Mouse (Mus musculus): Measurements from ENCODE around the gene Supt6. TPM values are rescaled to one million over a fixed set of nuclear protein-coding genes. Genes with fewer than 3 reads are reported as not detected.

Supt6 gene
- total RNA-seq, 2 experiments from 2014 or later, result 27.8 to 32.3 TPM

DNA sequence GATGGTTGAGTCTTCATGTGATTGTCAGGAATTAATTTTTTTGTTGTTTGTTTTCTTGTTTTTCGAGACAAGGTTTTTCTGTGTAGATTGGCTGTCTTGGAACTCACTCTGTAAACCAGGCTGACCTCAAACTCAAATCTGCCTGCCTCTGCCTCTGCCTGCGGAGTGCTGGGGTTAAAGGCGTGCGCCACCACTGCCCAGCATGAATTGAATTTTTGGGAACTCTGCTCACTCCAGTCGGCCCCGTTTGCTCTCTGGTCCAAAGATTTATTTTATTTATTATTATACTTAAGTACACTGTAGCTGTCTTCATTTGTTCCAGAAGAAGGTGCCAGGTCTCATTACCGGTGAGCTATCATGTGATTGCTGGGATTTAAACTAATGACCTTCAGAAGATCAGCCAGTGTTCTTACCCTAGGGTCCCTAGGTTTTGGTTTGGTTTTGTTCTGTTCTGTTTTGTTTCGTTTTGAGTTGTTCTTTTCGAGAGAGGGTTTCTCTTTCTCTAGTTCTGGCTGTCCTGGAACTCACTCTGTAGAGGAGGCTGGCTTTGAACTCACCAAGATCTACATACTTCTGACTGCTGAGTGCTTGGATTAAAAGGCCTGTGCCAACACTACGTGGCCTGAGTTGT is 61.8 kb downstream of the Supt6 start:
- no peak for DNase-seq (ENCODE audit: low spot score)

DNA sequence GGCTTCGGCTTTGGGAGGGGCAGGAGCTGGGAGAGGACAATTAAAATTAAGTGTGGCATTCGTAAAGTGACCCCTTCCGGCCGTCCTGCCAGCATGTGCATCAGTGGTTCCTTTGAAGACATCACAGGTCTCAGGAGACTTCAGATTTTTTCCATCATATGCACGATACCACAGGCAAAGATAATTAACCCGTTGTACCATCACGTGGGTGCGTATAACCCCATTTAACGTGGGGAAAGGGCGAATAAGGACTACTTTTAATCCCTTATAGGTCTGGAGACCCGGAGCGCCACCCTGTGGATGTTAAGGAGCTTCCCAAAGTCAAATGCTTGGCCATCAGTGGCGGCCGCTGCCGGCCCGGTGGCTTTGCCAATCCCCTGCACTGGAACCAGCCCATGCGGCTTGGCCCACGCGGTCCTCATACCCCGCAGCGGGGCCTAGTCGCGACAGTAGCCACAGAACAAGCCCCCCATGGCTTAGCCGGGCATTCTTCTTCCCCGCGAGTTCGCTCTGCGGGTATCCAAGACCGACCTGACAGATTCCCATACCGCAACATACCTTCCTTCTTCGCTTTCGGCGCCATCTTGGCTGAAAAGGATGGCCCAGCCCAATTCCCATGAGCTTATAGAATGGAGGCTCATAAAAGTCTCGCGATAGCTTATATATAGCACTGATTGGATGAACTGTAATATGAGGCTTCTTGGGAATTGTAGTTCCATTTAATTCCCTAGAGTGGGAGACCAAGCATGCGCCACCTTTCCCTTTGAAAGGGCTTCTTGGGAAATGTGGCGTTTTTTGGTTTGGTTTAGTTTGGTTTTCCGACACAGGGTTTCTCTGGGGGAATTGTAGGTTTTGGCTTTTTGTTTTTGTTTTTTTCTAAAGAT is 62.6 kb downstream of the Supt6 start, which contains the start of gene Rpl23a:
Gene Rpl23a (minus strand): TSS at position 624 of the 884 bp plus-strand sequence.
- peak; percentile 82 for DNase-seq (ENCODE audit: low spot score)

- no peak for DNase-seq (ENCODE audit: low spot score)
Measured at GRCm38 (mm10) chr11:78182450-78182849, 63.3 kb downstream of the Supt6 start.

DNA sequence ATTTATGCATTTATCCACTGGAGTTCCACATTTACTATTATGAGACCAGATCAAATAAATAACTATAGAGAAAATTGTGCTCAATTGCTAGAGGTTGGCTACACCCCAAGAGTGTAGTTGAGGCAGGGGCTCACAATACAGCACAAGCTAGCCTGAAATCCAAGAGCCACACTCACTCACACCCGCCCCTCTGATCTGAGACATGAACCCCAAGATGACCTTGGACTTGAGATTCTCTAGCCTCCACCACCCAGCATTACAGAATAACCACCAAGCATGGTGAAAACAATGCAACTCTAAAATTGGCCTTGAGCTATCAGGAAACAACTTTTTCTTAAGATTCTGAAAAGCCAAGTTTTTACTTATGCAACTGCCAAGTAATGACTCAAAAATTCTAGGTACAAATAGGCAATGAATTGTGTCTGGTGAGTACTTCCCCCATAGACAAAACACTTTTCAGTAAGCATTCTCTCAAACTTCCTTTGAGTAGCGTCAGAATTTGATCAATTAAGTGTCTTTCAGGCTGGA is 63.9 kb downstream of the Supt6 start:
- no peak for DNase-seq (ENCODE audit: low spot score)

- no peak for DNase-seq (ENCODE audit: low spot score)
Measured at GRCm38 (mm10) chr11:78180081-78180761, 65.6 kb downstream of the Supt6 start.

DNA sequence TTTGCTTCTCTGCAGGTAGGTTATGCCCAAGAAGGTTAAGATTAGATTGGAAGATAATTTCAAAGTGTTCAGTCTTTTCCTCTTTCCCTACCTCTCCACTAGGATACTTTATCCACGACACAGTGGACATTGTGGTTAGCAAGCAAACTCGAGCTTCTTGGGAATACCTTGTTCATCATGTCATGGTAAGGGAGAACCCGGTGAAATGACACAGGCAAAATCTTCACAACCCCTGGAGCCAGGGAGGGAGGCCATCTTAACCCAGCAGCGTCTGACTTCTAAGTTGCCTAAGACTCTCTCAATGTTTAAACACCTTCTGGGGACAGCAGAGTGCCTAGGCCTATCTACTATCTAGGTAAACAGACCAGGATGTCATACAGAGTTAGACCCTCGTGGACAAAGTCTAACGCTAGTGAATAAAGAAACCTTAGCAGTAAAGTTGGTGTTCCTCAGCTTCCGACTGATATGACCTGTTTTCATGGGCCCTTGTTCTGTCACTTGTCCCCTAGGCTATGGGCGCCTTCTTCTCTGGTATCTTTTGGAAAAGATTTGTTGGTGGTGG is 66.3 kb downstream of the Supt6 start:
- no peak for DNase-seq (ENCODE audit: low spot score)

- DNase-seq (ENCODE audit: low spot score), result no peak
Measured at GRCm38 (mm10) chr11:78178859-78179437, 66.8 kb downstream of the Supt6 start.

DNA sequence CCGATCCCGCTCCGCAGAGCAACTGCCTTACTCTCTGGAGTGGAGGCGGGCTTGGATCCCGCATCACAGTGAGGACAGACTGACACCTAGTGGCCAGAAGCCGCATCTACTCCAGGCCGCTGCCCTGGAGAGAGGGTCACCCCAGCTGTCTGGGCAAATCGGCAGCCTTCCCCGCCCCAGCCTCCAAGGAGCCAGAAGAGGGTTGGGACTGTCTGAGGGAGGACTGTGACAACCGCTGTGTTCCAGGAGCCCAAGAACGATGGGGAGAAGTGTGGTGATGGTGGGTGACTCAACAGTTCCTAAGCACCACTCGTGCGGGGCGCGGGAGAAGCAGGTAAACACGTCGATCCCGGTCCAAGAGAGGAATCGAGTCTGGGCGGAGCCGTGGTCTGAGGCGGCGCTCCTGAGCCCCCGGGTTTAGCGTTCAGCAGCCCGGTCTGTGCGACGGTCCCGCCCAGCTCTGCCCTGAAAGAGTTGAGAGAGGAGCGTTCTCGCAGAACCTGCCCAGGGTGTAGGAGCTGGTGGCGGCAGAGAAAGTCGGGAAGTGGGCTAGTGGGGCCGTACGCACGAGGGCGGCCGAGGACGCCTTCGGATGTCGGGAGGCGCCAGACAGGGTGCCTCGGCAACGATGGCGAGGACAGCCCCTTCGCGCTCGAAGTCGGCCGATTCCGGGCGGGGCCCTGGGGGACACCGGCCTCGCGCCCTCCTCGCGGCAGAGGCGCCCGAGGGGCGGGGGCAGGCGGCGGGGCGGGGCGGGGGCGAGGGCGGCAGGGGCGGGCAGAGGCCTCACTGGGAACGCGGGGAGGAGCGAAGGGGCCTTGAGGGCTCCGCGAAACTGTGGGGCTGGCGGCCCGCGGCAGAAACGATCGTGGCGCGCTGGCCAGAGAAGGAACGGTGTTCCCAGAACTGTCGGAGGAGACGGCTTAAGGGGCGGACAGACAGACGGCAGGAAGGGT is 67.6 kb downstream of the Supt6 start:
- peak; percentile 97 for DNase-seq (ENCODE audit: low spot score)

DNA sequence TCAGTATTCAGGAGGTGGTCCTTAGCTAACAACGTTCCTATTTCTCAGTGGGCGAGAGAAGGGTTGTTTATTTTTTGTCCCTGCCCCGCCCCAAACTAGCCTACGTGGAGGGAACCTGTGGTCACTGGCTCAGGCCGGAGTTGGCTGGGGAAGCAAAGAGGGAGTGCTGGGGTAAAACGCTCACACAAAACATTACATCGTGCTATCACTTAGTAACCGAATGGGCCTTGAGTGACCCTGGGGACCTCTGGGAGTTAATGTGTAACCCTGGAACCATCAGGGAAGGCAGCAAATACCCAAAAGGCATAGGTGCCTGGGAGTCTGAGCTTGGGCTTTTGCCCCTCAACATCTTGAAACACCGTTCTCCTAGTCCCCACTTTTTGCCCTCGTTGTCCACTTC is 68.3 kb downstream of the Supt6 start:
- no peak for DNase-seq (ENCODE audit: low spot score)

DNA sequence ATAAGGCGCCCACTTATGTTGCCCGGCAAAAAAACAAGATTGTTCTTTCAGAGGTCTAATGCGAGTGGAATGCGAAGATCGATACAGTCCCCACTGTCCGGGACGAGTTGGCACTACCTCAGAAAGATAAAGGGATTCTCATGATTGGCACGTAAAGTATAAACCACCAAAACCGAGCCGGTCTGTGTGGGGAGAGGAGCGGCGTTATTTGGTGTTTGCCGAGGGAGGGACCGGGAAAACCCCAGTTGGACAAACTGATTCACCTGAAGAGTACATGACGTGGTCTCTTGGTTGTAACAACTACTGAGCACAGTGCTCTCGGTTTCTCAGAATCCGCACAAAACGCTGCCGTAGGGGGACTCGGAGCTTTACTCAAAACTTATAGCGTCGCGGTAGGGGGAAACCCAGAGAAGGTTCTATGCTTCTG is 68.9 kb downstream of the Supt6 start:
- DNase-seq (ENCODE audit: low spot score), result no peak

DNA sequence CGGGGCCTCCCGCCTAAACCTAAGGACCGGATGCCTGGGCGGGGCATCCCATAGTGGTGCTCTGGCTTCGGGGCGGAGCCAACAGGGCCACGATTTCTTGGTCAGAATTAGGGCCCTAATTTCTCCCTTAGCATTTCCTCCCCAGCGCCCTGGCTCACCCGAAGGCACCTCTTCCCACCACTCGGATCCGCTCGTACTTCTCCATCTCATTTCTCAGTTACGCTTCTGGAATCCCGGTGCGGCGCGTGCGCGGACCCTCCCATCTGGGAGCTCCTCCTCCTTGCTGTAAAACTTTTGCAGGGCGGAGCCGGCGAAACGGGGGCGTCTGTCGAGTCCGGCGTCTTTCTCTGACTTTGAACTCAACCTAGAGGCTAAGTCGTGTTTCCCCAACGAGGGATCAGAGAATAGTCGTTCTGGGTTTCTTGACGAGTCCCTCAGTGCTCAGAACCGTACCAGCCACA is 69.4 kb downstream of the Supt6 start, which contains the start of the genes Nek8 and Tlcd1:
Gene Nek8 (minus strand): TSS at position 274 of the 461 bp plus-strand sequence.
Gene Tlcd1 (plus strand): TSS at position 310 of the 461 bp plus-strand sequence.
- peak; percentile 90 for DNase-seq (ENCODE audit: low spot score)

- no peak for DNase-seq (ENCODE audit: low spot score)
Measured at GRCm38 (mm10) chr11:78175771-78176401, 69.9 kb downstream of the Supt6 start.

DNA sequence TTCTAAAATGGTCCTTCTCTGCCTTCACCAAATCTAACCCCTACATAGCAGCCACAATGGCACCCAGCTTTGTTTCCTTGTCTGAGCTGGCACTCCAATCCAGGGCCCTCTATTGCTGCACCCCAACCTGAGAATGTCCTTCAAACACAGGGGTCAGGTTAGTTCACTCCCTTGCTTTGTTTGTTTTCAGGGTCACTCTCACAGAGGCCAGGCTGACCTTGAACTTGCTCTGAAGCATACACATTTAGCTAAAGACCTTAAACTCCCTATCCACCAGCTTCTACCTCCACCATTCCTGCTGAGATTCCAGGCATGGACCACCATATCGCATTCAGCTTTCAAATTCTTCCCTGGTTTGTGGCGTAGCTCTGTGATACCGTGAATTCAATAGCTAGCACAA is 71.3 kb downstream of the Supt6 start:
- no peak for DNase-seq (ENCODE audit: low spot score)

- DNase-seq (ENCODE audit: low spot score), result no peak
Measured at GRCm38 (mm10) chr11:78172748-78173383, 72.9 kb downstream of the Supt6 start.

GRCm38 (mm10) chr11:78172034-78172747 is 73.6 kb downstream of the Supt6 start:
- DNase-seq (ENCODE audit: low spot score), result no peak

GRCm38 (mm10) chr11:78171328-78171727 is 74.5 kb downstream of the Supt6 start:
- no peak for DNase-seq (ENCODE audit: low spot score)

DNA sequence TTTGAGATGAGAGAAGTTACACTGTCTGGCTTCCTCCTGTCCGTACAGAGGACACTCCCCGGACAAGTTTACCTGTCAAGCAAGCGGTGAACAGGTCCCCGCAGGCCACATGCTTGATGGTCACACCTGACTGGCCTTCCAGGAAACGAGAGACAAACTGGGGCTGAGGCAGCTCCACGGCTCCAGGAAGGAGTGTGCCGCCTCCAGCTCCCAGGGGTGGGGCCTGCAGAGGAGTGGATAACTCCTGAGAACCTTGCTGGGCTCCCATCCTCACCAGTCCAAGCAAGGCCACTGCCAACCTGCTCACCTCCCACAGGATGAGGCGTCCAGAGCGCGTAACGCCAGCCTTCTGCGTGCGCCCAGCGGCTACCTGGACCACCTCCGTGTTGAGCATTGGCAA is 75.5 kb downstream of the Supt6 start:
- DNase-seq (ENCODE audit: low spot score), result no peak

Data from gastrocnemius, adult 18-20 months (tissue).